Mouse (Mus musculus) midbrain, embryonic 15.5 days (tissue): ENCODE data around the gene Prdm16. TPM values are rescaled to one million over a fixed set of nuclear protein-coding genes. Genes with fewer than 3 reads are reported as not detected.

Source experiments
- ATAC-seq: fragments of 200-750 bp; cut with Nextera tagmentation; replicated peaks from 2 replicates; pipeline ENCODE4 v1.8.0; 2017; ENCODE audit warnings: moderate TSS enrichment
- H3K27ac ChIP-seq: fragments of 300-500 bp; sonication (generic); 2 replicates; pipeline ENCODE4 v1.5.1; 2015; ENCODE audit warnings: mild to moderate bottlenecking, inconsistent platforms
- H3K27me3 ChIP-seq: fragments of 300-500 bp; sonication (generic); replicated peaks from 2 replicates; pipeline ENCODE4 v1.6.1; 2015; ENCODE audit warnings: inconsistent platforms
- H3K36me3 ChIP-seq: fragments of 300-500 bp; sonication (generic); replicated peaks from 2 replicates; pipeline ENCODE4 v1.6.1; 2015; ENCODE audit warnings: inconsistent platforms
- H3K4me1 ChIP-seq: fragments of 300-500 bp; sonication (generic); 2 replicates; pipeline ENCODE4 v1.6.1; 2015; ENCODE audit warnings: inconsistent platforms
- H3K4me2 ChIP-seq: fragments of 300-500 bp; sonication (generic); 2 replicates; pipeline ENCODE4 v1.6.1; 2015; ENCODE audit warnings: inconsistent platforms, mild to moderate bottlenecking, moderate library complexity
- H3K4me3 ChIP-seq: fragments of 300-500 bp; sonication (generic); 2 replicates; pipeline ENCODE4 v1.5.1; 2015; ENCODE audit warnings: mild to moderate bottlenecking, inconsistent platforms
- H3K9ac ChIP-seq: fragments of 300-500 bp; sonication (generic); 2 replicates; pipeline ENCODE4 v1.6.1; 2015; ENCODE audit warnings: mild to moderate bottlenecking, inconsistent platforms
- H3K9me3 ChIP-seq: fragments of 300-500 bp; sonication (generic); 2 replicates; pipeline ENCODE4 v1.6.1; 2016; ENCODE audit warnings: inconsistent platforms
- WGBS: fragments of 180-500 bp; shearing (Covaris S2); methylation state at CpG from one replicate; pipeline ENCODE4 v1.1.7; 2015; ENCODE audit warnings: mixed read lengths; 5-methylcytosine and 5-hydroxymethylcytosine counted together
- polyA plus RNA-seq: library from polyadenylated mRNA; unstranded; fragments of >200 nt; fragmentation: Nextera tagmentation; extraction: Ambion mirVana; gene quantifications from 2 replicates; pipeline ENCODE4 v1.2.1, GENCODE M21; 2015

Gene Prdm16
- polyA plus RNA-seq, 1 experiment from 2014 or later: 11.5 TPM

DNA sequence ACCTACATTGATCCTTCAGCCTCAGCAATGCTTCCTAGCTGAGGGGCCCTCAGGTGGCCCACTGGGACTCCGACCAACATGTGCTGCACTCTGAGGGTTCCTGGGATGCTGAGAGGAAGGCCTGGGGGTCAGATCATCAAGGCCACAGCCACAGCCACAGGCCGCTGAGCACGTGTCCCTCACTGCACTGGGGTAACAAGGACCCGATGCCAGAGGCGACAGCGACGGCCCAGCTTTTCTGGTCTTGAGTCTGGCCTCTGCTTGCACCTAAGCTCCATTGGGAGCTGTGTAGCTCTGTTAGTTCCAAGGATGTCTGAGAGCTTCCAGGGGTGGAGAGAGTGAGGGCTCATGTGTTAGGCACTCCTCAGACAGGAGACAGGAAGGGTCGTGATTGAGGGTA, 265.8 kb downstream of the Prdm16 start:
- no peak overlapping the region for H3K9ac ChIP-seq
- no peaks in the 10 kb centered on the region for H3K27me3 ChIP-seq
- no peak overlapping the region for H3K4me3 ChIP-seq
- WGBS: 82% methylated on average over 8 of the region's 8 CpGs
- no peaks in the 10 kb centered on the region for H3K9me3 ChIP-seq
- no peaks in the 10 kb centered on the region for H3K4me1 ChIP-seq
- no peak overlapping the region for H3K27ac ChIP-seq
- no peak overlapping the region for H3K4me2 ChIP-seq
- H3K36me3 ChIP-seq: no peaks in the 10 kb centered on the region
- no peak for ATAC-seq

DNA sequence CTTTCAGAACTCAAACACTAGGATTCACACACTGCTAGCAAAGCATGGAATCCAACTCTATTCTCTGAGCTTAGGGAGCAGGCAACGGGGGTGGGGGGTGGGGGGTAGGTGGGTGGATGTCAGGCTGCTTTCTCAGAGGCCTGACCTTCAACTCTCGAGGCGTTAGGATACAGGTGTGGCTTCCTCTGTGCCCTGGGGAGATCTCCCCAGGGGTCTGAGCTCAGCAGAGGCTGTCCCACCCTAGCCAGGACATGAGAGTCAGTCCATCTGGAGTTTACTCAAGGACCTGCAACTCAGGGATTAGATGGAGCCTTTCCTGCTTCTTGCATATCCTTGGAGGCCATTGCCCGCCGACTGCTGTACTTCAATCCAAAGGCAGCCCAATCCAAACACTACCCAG, 267.6 kb downstream of the Prdm16 start:
- Histone ChIP-seq H3K9ac (no peak overlapping the region), H3K27me3 (no peaks in the 10 kb centered on the region), H3K4me1 (no peaks in the 10 kb centered on the region), H3K9me3 (no peaks in the 10 kb centered on the region), H3K4me3 (no peak overlapping the region), H3K27ac (no peak overlapping the region), H3K4me2 (no peak overlapping the region), H3K36me3 (no peaks in the 10 kb centered on the region)
- 80% methylated on average over 5 of the region's 5 CpGs for WGBS
- ATAC-seq: no peak

DNA sequence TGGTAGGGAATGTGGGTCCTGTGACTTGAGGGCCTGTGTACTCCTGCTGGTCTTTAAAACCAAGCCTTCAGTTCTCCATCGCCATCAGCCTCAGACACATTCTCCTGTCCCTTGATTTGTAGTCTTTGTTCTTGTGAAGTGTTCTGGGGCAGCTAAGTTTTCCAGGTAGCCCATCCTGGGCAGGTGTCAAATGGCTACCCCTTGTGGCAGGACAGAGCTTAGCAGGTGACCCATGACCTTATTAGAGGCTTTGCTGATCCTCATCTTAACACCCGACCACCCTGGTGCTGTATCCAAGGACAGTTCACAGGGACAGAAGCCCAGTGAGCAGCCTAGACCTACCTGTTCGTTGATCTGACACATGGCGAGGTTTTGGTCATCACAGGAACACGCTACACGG, 269.8 kb downstream of the Prdm16 start:
- no peaks in the 10 kb centered on the region for H3K36me3 ChIP-seq
- no peaks in the 10 kb centered on the region for H3K4me1 ChIP-seq
- WGBS: 80% methylated on average over 6 of the region's 6 CpGs

DNA sequence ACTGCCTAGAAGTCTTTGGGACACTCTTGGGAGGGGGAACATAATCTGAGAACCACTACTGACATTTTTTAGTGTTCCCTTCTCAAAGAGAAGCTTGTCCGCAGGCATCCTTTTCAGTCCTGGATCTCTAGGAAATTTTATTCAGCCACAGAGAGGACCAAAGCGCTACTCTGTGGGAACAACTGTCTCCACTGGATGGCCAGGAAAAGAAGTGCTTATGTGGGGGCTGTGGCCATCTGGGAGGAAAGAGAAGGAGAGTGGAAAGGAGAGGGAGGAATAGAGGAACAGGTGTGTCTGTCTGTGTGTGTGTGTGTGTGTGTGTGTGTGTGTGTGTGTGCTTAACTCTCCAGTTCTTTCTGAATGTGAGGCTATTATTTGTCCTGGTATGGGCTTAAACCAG, 271.9 kb downstream of the Prdm16 start:
- no peak overlapping the region for H3K9ac ChIP-seq
- no peak overlapping the region for H3K27ac ChIP-seq
- H3K4me2 ChIP-seq: no peak overlapping the region
- no peak overlapping the region for H3K4me3 ChIP-seq
- WGBS: 89% methylated on average over 2 of the region's 2 CpGs
- no peaks in the 10 kb centered on the region for H3K36me3 ChIP-seq
- no peak for ATAC-seq
- no peaks in the 10 kb centered on the region for H3K27me3 ChIP-seq
- H3K9me3 ChIP-seq: no peaks in the 10 kb centered on the region
- H3K4me1 ChIP-seq: no peaks in the 10 kb centered on the region

More for the DNA sequence above, 269.8 kb downstream of the Prdm16 start:
- no peaks in the 10 kb centered on the region for H3K9me3 ChIP-seq
- H3K4me2 ChIP-seq: no peak overlapping the region
- H3K27me3 ChIP-seq: no peaks in the 10 kb centered on the region
- no peak for ATAC-seq
- H3K9ac ChIP-seq: no peak overlapping the region
- no peak overlapping the region for H3K4me3 ChIP-seq
- no peak overlapping the region for H3K27ac ChIP-seq

DNA sequence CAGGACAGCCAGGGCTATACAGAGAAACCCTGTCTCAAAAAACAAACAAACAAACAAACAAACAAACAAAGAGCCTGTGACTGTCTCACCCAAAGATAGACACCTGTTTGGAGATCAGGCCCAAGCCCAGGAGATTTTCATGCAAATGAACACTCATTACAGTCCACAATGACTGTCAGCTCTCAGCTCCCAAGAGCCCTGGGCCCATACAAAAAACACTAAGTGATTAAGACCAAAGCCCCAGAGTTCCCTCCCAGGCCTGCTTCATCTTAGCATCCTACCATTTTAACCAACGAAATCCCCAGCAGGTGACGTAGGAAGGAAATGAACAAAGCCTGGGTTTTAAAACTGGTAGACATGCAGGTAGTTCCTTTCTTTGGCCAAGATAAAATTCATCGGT, 275.8 kb downstream of the Prdm16 start:
- H3K9me3 ChIP-seq: no peaks in the 10 kb centered on the region
- H3K4me1 ChIP-seq: peaks cover 9% of the 10 kb centered on the region; the same call in 1 of the 2 replicates
- no peak for ATAC-seq
- H3K4me3 ChIP-seq: no peak overlapping the region
- 66% methylated on average over 3 of the region's 3 CpGs for WGBS
- H3K27me3 ChIP-seq: no peaks in the 10 kb centered on the region
- no peaks in the 10 kb centered on the region for H3K36me3 ChIP-seq
- no peak overlapping the region for H3K27ac ChIP-seq
- no peak overlapping the region for H3K4me2 ChIP-seq
- no peak overlapping the region for H3K9ac ChIP-seq

DNA sequence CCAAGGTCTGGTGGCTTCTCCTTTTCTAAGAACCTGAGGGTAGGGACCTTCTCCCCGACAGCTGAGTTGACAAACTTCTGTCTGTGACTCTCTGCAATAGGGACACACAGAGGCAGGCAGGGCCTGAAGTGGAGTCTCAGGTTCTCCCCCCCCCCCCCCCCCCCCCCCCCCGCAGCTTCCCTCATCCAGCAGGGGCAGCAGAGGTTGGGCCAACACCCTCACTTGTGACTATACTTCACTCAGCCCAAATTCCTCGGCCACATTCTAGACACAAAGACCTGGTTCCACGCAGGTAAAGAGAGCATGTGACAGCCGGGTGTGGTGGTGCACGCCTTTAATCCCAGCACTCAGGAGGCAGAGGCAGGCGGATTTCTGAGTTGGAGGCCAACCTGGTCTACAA, 276.2 kb downstream of the Prdm16 start:
- Histone ChIP-seq H3K27me3 (no peaks in the 10 kb centered on the region), H3K36me3 (no peaks in the 10 kb centered on the region), H3K4me3 (no peak overlapping the region), H3K4me2 (no peak overlapping the region), H3K27ac (no peak overlapping the region), H3K9ac (no peak overlapping the region), H3K4me1 (peaks cover 9% of the 10 kb centered on the region; the same call in 1 of the 2 replicates), H3K9me3 (no peaks in the 10 kb centered on the region)
- ATAC-seq: no peak
- WGBS: 92% methylated on average over 6 of the region's 7 CpGs

DNA sequence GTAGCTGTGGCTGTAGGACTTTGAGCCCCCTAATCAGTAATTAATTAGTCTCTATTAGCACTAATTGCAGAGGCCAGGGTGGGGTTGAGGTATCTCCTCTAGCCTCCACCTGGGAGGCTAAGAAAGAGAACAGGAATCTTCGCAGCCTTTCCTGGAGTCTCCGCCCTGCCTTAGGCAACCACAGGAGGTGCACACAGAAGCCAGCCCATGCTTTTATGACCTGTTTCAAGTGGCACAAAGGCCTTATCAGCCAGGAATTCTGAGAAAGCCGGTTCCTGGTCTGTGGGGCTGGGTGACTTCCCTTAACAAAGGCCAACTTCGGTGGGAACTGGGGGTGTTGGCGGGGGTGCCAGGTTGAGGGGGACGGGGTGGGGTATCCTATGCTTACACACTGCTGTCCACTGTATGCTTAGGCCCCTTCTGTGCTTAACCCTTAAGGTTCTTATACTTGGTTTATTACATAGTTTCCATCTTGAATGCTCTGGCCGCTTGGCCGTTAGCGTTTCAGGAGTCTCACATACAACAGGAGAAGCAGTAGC, 276.8 kb downstream of the Prdm16 start:
- WGBS: 86% methylated on average over 9 of the region's 9 CpGs
- Histone ChIP-seq H3K4me3 (no peak overlapping the region), H3K9ac (no peak overlapping the region), H3K27ac (no peak overlapping the region), H3K27me3 (no peaks in the 10 kb centered on the region), H3K4me2 (no peak overlapping the region), H3K9me3 (no peaks in the 10 kb centered on the region), H3K4me1 (peaks cover 9% of the 10 kb centered on the region; the same call in 1 of the 2 replicates), H3K36me3 (no peaks in the 10 kb centered on the region)
- no peak for ATAC-seq

DNA sequence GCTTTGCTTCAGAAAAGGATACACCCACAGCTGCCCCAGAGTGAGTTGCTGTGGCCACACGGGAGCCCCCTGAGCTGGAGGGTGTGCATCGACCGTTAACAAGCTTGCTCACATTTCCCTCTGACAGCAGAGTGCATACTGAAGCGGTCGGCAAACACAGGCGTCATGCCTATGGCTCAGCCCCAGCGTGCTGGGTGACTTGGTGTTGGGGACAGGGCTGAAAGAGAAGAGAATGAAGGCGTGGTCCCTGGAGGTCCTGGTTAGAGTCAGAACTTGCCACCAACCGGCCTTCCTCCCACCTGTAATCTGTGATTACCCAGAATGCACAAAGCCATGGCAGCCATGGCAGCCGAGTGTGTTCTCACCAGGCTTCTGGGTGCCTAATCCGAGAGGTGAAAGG, 277.9 kb downstream of the Prdm16 start:
- no peak overlapping the region for H3K27ac ChIP-seq
- ATAC-seq: no peak
- WGBS: 39% methylated on average over 11 of the region's 11 CpGs
- H3K9me3 ChIP-seq: no peaks in the 10 kb centered on the region
- no peak overlapping the region for H3K4me2 ChIP-seq
- no peaks in the 10 kb centered on the region for H3K36me3 ChIP-seq
- H3K9ac ChIP-seq: no peak overlapping the region
- H3K4me1 ChIP-seq: peaks cover 9% of the 10 kb centered on the region; the same call in 1 of the 2 replicates
- H3K27me3 ChIP-seq: no peaks in the 10 kb centered on the region
- no peak overlapping the region for H3K4me3 ChIP-seq

DNA sequence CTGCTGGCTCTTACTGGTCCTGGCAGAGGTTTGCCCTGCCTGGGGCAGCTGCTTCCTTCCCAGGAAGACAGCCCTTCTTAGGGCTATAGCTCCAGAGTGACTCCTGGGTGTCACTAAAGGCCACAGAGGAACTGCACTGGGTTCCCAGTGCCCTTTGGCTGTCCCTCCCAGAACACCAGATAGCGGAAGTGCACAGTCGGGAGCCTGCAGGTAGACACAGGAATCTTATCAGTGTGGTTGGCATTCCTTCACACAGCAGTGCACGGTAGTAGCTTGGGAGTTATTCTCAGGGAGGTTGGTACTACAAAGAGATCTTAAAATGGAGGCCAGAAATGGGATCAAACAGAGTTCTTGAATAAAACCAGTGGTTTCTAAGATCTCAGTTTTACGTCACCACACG, 278.3 kb downstream of the Prdm16 start:
- Histone ChIP-seq H3K27me3 (no peaks in the 10 kb centered on the region), H3K36me3 (no peaks in the 10 kb centered on the region), H3K9me3 (no peaks in the 10 kb centered on the region), H3K4me2 (no peak overlapping the region), H3K4me3 (no peak overlapping the region), H3K9ac (no peak overlapping the region), H3K4me1 (peaks cover 9% of the 10 kb centered on the region; the same call in 1 of the 2 replicates), H3K27ac (no peak overlapping the region)
- ATAC-seq: no peak
- WGBS: 56% methylated on average over 5 of the region's 5 CpGs

DNA sequence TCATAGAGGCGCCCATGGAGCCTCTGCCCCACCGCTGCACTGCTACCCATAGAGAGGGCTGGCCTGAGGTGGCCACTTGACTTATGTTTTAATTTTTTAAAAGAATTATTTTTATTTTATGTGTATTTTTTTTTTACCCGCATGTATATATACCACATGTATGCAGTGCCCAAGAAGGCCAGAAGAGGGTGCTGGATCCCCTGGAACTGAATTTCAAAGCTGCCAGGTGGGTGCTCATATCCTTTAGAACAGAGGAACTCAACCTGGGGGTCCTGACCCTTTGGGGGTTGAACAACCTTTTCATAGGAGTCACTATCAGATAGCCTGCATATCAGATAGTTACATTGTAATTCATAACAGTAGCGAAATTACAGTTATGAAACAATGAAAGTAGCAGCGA, 281.3 kb downstream of the Prdm16 start:
- H3K4me1 ChIP-seq: peaks cover 9% of the 10 kb centered on the region; the same call in 1 of the 2 replicates
- WGBS: 95% methylated on average over 5 of the region's 5 CpGs
- no peaks in the 10 kb centered on the region for H3K36me3 ChIP-seq
- ATAC-seq: no peak
- no peak overlapping the region for H3K4me2 ChIP-seq
- H3K4me3 ChIP-seq: no peak overlapping the region
- no peaks in the 10 kb centered on the region for H3K9me3 ChIP-seq
- H3K27ac ChIP-seq: no peak overlapping the region
- no peak overlapping the region for H3K9ac ChIP-seq
- H3K27me3 ChIP-seq: no peaks in the 10 kb centered on the region

DNA sequence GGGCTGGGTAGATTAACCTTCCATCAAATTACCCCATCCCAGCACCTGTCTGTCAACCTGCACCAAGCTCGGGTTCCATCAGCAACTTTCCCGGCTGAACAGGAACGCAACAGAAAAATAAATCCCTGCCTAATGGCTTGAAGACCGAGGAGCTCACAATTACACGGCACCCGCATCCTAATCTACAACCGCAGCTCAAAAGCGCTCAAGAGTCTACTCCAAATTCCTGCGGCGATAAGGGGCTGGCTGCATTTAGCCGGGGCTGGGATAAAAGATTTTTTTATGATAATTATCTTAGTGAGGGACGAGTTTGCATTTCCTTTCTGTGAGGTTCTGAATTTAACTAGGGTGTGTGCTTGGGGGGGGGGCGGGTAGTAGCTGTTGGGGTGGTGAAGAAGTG, 284.4 kb downstream of the Prdm16 start:
- H3K4me1 ChIP-seq: peaks cover 1% of the 10 kb centered on the region; the same call in 1 of the 2 replicates
- 49% methylated on average over 13 of the region's 13 CpGs for WGBS
- H3K4me3 ChIP-seq: no peak overlapping the region
- H3K27me3 ChIP-seq: 0 out of 2 replicates have a peak, but pooled peaks cover 2% of the 10 kb centered on the region
- H3K27ac ChIP-seq: no peak overlapping the region
- no peaks in the 10 kb centered on the region for H3K9me3 ChIP-seq
- ATAC-seq: no peak
- H3K4me2 ChIP-seq: no peak overlapping the region
- no peak overlapping the region for H3K9ac ChIP-seq
- no peaks in the 10 kb centered on the region for H3K36me3 ChIP-seq

DNA sequence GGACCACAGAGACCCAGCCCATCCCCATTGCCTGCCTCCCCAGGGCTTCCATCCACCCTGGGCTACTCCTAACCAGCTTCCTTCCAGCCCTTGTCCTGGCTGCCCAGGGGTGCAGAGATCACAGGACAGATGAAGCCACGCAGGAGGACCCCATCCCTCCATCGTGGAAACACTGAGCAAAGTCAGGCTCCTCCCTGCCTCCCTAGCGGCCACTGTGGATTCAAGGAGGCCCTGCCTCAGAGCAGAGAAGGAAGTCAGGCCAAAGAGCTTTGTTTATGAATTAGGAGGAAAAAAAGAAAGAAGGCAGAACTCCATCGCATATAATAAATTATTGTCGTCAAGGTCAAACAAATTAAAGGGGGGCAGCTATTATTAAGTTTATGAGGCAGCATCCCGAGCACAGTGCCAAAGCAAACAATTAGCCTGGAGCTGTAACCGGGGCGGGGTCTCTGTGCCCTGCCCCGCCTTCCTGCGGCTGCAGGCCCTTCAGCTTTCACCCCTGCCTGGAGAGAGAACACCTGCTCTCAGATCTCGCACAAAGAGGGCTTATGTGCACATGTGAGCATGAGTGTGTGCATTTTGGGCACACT, 288.4 kb downstream of the Prdm16 start:
- H3K9me3 ChIP-seq: no peaks in the 10 kb centered on the region
- peaks cover 10% of the 10 kb centered on the region for H3K4me1 ChIP-seq
- no peak overlapping the region for H3K27ac ChIP-seq
- H3K4me2 ChIP-seq: no peak overlapping the region
- ATAC-seq: no peak
- no peaks in the 10 kb centered on the region for H3K36me3 ChIP-seq
- WGBS: 61% methylated on average over 11 of the region's 11 CpGs
- 0 out of 2 replicates have a peak, but pooled peaks cover 2% of the 10 kb centered on the region for H3K27me3 ChIP-seq
- no peak overlapping the region for H3K9ac ChIP-seq
- H3K4me3 ChIP-seq: no peak overlapping the region
